Mouse (Mus musculus) ovary, adult 18-20 months (tissue): ENCODE data around the gene Clec3a.

ENCODE experiments used
- DNase-seq: peaks from one replicate; pipeline ENCODE4 v3.0.0; 2022; ENCODE audit warnings: low spot score, mixed read lengths

Clec3a gene

DNA sequence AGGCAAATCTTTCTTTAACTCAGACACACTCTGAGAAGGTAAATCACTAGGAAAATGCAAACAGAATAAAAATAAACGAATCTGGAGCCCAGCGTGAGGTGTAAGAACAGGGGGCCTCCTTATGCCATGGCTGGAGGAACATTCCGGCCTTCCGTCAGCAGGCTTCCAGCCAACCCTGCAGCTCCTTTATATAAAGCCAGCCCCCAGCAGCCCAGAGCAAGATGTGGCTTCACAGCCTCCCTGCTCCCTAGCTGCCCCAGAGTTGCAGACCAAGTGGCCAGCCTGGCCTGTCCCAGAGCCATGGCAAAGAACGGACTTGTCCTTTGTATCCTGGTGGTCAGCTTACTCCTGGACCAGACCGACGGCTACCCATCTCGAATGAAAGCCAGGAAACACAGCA, at the start of gene Clec3a:
Clec3a (plus strand) TSS at position 301 of the 400 bp plus-strand sequence.
- no peak for DNase-seq

DNA sequence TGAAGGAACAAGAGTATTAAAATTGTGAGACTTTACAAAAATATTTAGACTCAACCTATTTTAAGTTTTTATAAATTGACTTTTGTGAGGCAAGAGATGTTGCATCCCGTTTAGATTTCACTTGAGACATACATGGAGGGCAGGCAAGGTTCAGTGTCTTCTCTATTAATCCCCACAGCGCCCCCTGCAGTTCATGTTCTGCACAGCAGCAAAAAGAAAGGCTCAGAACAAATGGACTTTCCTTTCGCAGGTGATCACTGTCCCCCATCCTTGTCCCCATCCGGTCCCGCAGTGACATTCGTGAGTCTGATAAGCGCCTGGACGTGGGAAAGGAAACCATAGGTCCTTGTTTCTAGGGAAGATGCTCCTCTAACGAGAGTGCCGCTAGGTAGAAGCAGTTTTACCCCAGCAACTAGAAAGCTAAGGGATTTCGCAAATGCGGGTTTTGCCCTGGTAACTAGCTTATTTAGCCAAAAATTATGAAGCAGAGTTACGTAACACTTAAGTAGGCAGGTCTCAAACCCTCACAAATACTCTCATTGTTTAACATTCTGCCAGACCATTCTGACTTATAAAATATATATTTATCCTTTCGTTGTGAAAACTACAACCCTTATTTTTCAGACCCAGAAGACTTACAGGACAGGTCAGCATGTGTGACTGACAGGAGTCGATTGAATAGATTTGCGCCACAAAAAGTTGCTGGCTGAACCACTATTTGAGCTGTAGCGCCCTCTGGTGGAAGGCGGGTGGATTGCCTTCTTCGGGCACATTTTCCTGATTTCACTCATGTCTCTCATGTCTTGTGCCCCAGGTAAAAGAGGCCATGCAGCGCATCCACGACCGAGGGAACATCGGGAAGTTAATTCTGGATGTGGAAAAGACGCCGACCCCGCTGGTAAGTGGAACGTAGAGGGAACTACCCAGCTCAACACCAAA, 48.6 kb upstream of the Clec3a start:
- peak; percentile 13 for DNase-seq

DNA sequence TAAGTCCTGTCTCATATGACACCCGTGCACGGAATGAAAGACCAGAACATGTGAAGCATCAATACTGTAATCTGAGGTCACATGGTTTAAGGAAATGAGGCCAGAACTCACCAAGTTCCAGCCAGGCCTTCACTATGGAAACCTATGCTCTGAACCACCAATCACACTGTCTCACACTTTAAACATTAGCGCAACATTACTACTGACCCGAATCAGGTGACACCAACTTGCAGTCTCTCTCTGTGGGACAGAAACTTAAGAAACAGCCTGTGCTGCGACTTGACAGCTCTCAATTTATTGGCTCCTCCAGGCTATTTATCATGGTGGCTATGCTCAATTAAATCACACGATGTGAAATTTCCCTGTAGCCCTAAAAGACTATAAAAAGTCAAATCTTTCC, 43.5 kb upstream of the Clec3a start:
- DNase-seq: no peak

DNA sequence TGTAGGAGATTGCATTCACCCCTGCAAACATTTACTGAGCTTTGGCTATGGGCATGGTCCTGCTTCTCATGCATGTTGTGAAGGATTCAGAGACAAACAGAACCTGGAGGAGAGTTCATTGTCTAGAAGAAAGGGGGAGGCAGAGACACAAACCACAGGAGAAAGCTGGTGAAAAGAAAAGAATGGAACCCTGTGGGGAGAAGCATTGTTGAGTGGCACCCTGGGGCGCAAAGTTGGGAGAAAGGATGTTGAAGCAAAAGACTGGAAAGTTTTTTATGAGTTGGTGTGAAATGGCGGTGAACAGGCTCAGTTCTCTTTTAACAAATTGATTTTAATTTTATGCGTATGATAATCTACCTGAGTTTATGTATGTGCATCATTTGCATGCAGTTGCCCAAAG, 33.7 kb upstream of the Clec3a start:
- DNase-seq: no peak

DNA sequence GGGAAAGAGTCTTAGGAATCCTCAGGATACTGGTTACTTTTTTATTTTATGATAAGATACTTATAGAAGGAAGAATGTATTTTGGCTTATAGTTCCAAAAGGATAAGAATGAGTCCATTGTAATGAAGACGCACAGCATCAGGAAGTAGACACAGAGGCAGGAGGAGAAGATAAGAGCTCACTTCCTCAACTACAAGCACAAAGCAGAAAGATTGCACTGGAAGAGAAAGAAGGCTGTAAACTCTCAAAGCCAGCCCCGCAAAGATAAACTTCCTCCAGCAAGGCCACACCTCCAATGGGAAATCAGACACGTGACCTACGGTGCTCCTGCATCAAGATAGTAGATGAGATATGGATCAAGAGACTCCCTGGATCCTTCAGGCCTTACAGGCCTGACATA, 30.4 kb upstream of the Clec3a start:
- DNase-seq: no peak

DNA sequence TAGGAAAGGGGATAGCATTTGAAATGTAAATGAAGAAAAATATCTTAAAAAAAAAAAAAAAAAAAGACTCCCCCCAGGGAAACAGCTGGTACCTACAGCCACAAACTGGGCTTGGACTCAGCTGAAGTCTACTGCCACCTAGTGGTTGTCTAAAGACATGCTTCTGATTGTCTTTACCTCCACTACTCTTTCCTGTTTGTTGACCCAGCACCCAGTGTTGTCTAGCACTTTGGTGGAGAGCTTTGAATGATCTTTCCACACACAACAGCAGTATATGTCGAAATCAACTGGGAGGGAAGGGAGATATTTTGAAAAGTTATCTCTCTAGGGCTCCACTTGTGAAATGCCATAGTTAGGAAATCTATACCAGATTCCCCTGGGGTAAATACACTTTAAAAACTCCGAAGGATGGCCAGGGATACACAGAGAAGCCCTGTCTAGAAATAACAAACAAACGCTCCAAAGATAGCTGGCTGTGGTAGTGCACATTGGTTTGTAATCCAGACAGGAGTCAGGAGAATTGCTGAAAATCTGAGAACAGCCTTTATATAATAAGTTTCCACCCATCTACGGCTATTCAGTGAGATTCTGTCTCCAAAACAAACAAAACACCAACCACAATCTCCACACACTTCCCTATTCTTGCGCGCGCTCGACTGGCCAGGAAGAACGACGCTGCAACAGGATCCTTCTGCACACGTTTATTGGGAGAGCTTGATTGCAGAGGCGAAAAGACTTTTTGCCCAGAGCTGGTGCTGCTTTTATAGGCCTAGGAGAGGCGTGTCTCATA, 27.2 kb upstream of the Clec3a start:
- no peak for DNase-seq

DNA sequence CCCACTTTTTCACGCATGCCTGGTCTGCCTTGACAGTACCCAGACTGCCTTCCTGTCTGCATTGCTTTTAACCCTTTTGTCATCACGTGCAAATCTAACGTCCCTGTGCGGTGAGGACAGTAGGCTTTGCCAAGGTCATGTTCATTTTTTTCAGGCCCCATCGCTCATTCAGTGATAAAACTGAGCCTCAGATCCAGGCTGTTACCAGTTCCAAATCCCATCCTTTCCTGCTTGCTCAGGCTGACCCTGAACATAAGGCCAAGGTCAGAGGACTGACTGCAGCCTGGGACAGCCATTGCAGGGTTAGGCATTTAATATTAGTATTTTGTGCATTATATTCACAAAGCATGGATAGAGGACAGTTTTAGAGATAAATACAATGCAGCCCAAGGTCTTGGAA, 19.6 kb upstream of the Clec3a start:
- no peak for DNase-seq

DNA sequence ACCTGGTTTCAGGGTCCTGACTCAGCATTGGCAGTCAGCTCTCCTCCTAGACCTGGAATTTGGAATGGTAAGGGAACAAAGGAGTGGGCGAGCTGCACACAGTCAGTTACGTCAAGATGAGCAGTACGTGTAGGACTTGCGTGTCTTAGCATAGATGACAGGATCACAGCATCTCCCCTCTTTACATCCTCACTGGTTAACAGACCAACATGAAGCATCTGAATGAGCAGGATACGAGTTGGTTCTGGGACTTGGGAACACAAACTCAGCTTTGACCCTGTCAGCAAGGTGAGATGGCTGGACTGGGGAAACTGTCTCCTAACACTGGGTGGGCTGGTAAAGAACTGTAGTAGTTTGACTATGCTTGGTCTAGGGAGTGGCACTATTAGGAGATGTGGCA, 18.6 kb upstream of the Clec3a start:
- DNase-seq: no peak

DNA sequence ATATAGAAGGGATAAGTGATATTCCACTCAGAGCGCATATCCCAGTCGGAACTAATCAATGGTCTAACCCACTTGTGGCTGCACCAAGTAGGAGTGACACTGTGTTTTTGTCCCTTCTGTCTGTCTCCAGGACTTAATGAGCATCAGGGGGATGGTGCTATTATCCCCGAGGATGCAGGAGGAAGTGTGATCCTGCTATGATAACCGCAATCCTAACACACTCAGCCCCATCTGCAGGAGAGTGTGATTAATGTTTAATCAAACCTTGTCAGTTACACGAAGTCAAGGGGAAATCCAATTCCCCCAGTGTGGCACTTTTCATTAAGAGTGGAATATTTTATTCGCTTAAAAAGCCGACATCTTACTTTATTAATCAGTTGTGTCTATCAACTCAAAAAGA, 16.2 kb upstream of the Clec3a start:
- no peak for DNase-seq

DNA sequence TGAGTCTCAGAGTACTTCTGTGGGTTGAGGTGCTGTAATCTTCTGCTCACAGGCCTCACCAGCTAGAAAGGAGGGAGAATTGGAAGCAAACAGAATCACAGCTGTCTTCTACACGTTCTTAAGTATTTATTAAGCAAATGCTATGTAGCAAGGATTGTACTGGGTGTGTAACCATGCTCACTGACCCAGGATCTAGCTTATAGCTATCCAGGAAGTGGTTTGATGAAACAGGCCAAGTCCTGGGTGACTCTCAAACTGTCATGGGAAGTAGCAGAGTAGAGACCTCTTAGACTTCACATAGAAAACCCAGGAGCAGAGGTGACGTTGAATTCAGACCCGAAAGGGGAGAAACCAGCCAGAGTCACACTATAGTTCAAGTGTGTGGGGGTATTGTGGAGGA, 6.5 kb upstream of the Clec3a start:
- no peak for DNase-seq

DNA sequence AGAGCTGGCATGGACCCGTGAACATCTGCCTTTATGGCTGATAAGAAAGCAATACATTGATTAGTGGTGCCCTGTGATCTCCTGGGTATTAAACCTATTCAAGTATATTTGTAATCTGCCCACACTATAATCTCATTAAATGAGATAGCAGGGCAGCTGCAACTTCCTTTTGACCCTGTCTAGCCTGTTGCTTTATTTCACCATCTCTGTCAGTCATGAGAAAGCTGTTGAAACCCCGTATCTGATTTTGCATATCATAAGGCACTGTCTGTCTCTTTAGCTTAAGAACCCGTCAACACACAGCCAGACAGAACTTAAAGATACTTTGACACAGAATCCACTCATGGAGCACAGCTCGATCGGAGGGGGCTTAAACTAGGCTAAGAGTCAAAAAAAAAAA, 600 bp downstream of the Clec3a start:
- no peak for DNase-seq

DNA sequence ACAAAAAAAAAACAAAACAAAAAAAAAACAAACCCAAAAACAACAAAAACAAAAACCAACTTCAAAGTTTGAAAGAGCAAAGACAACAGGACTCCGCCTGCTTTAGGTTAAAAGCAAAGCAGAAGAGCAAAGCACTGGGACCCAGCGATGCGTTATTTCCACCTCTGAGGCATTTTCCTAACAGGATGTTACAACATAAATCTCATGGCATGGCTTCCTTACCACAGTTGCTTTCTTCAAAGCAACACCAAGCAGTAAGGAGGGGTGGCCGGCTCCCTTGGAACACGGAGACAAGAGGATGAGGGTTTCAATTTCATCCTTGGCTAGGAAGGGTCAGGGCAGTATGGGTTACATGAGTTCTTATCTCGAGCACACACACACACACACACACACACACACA, 1.0 kb downstream of the Clec3a start:
- no peak for DNase-seq

DNA sequence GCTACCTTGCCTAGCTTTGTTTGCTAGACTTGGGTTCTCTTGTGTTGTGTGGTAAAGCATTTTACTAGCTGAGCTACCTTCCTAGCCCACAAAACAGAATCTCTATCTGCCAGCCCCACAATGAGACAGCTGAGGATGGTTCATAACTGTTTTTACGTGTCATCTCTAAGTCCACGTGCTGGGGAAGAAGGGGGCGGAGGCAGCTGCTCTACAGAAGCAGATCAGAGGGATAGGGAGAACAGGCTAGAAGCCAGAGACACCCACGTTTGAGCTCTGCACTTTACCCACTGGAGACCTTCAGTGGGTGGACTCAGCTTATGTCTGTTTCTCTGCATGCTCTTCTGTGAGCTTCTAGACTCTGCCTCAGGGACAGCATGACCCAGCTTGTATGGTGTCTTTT, 3.7 kb downstream of the Clec3a start:
- no peak for DNase-seq

DNA sequence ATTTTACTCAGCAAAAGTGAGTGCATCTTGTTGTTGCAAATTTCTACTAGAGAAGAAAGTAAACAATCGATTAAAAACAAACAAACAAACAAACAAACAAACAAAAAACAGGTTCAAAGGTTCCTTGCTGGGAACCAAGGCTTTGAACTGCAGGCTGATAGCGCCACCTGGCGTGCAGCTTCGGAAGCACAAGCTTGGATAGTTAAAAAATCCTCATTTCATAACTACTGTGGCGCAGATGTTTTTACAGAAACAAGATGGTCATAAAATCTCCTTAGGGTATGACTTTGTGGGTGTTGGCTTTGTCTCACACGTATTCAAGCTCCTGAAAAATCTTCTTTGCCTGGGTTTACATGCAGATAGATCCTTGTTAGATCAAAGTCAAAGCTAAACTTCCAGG, 20.4 kb downstream of the Clec3a start:
- no peak for DNase-seq

DNA sequence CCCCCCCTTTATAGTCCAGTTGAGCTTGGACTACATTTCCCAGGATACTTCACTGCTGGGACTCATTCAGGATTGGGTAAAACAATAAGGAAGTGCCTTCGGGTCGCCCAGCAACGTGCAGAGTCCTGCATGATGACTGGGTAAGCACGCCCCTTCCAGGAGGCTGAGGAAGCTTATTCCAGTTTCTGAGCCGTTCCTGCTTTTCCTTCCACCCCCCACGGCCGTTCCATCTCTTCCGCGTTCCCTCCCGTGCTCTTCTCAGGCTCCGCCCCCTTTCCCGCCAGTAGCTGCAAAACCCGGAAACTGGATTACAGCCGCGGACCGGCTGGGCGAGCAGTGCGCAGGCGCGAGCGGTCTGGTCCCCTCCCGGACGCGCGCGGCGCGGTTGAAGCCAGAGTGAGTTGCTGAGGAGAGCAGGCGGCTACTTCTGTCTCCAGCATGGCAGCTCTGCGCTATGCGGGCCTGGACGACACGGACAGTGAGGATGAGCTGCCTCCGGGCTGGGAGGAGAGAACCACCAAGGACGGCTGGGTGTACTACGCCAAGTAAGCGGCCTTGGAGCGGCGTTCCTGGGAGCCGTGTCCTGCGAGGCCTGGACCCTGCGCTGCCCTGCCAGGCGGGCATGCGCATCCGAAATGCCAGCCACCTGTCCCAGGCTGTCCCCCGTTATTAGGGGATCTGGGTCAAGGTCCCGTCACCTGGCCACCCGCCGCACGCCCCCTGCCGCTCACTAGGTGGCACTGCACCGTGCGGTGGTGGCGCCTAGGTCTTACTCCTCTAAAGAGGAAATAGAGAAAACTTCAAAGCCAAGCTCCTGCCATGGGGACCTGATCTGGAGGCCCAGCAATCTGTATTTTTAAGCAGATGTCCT, 21.7 kb downstream of the Clec3a start, which contains the start of gene Wwox:
Wwox (plus strand) TSS at position 322 of the 871 bp plus-strand sequence.
- peak; percentile 98 for DNase-seq

DNA sequence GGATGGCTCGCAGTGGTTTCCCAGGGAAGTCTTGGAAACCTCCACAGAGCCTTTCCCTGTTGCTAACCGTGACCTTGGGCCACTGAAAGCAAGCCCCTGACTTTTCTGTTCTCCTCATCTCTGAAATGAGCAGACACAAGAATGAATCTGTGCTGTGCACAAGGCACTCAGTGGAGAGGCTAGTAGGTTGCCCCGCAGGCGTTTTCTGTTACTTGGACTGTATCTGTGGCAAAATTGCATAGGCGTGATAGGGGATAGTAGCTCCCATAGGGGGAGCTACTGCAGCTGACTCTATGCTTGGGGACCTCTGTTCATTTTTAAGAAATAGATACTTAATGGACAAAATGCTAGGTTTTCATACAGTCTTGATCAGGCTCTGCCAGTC, 22.3 kb downstream of the Clec3a start:
- DNase-seq: no peak

DNA sequence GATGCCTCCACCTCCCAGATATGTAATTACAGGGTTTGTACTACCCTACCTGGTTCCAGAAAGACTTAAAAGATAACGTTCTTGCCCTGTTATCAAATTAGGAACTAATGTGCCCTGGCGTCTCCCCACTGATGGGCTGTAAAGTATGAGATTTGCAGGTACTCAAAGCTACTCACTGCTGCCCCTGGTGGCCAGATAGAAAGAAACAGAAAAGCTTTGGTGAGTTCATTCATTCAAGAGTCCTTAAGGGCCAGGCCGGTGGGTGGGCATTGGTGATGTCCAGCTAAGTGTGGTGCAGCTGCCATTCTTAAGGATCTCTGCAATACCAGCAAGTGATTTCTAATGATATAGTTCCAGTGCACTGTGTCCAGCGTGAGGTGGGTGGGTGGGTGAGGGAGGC, 23.7 kb downstream of the Clec3a start:
- DNase-seq: no peak

DNA sequence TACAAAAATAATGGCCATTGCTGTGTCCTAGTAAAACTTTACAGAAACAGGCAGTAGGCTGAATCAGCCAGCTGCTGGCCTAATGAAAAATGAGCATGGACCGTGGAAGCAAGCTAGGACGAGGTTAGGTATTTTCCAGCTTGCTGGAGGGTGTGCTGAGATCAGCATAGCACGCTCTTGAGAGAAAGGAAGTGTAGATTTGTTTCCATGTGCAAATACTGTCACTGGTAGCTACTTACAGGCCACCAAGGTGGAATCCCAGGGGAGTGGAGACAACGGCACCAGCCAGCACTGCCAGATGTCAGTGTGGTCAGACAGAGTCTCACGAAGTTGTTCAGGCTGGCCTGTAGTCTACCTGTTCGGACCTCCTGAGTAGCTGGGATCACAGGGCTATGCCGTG, 29.0 kb downstream of the Clec3a start:
- DNase-seq: no peak

DNA sequence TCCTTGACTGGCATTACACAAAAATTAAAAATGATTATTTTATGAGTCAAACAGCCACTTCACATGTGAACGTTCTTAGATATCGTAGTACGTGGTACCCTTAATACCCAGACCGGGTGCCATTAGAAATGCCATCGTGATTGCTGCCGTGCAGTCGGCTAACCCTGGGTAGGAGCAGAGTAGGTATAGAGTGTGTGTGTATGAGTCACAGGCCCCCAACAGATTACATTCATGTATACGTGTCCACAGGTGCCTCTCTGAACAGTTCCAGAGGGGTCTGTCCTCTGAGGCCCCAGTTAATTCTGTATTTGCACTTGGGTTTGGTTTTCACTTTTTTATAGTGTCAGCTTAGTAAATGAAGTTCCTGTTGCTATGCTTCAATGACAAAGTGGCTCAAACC, 34.4 kb downstream of the Clec3a start:
- no peak for DNase-seq

DNA sequence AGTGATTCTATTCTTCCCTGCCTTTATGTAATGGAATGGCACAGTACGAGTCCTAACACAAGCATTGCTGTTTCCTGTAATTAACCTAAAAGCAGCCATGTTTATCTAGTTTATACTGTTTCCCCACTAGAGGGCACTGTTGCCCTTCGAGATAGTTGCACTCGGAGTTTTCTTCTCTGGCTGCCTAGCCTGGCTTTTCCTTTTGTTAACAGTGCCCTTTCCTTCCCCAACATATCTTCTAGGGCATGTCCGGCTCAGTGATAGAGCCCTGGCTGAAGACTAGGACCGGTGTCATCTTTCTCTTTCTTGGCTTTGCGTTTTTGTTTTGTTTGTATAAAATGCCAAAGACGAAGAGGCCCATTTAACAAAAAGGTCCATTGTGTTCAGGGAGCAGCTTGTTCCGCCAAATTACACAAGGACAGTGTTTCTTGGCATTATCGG, 34.9 kb downstream of the Clec3a start:
- DNase-seq: peak; percentile 31

DNA sequence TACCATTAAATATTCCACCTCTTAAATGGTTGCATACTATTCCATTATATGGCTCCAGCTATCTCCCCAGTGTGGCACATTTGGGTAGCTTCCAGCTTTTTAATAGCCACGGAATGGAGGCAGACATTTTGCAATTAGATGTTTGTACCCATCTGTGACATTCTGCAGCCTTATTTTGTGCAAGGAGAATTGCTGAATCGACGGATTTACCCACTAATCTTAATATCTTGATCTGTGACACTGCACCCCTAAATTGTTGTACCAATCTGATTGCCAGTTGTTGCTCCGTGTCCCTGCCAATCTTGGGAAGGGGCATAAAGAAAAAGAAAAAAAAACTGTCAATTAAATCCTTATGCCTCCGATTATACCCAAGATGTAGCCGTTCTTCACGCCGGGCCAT, 37.4 kb downstream of the Clec3a start:
- no peak for DNase-seq

DNA sequence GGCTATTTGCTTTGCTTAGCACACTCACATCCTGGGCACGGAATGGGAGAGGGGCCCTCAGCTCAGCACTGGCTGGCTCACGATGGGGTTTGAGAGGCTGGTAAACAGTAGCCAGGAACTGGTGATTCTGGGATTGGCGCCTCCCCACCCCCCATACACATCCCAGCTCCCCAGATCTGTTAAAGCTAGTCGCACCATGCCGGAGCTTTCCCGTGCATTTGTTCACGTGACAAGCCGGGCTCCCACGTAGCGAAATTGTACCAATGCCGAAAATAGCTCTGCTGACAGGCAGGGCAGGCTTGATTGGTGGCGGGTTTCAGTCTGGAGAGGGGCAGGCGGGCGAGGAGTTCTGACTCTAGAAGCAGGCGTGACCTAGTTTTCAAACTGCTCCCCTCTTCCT, 38.1 kb downstream of the Clec3a start:
- no peak for DNase-seq
